Mouse (Mus musculus) liver, adult 2 months (tissue): ENCODE results near the gene Zbtb22.

ENCODE experiments used
- CTCF ChIP-seq: fragments of 200-500 bp; IDR thresholded peaks from 2 replicates; pipeline ENCODE4 v1.5.1; 2011; ENCODE audit warnings: low read depth, low read length, control low read depth
- POLR2A ChIP-seq: fragments of 200-500 bp; IDR thresholded peaks from 2 replicates; pipeline ENCODE4 v1.6.1; 2011; ENCODE audit warnings: low read length, control low read depth; ENCODE audit not compliant: insufficient read depth; ENCODE audit errors: extremely low read depth

- TF ChIP-seq POLR2A (peak; percentile 40; the same call in 1 of the 2 replicates), CTCF (no peak)
Observed at GRCm38 (mm10) chr17:33909077-33909868, 6.4 kb upstream of the Zbtb22 start, which contains the start of gene Daxx.
